ENCODE assay signal across 15 mouse cellular contexts in the genomic region with DNA sequence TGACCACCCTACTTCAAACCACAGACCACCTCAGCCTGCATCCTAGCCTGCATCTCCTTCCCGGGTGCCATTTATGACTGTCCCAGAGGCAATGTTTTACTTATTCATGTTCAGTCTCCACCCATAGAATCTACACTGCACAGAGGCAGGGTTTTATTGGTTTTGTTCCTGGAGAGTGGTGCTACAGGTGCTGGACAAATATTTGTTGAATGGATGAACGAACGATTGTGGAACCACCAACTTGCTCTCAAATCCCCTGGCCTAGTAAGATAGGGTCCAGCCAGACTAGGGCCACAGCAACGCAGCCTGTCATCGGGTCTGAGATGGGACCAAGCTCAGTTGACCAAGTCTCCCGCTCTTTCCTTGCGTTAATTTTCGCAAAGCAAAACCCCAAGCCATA. TPM values are rescaled to one million over a fixed set of nuclear protein-coding genes. Genes with fewer than 3 reads are reported as not detected.
DNase-seq lines count a peak whose midpoint lies in the region; ATAC-seq lines count a peak whose summit lies in the region.
"Had no signal": no experiment of that assay in that cellular context is flagged by ENCODE, and none has a peak within 500 bp of the region (broad histone marks: within the 10 kb centered on the region; RNA-seq: fewer than 3 reads in every experiment).

No protein-coding gene starts in this region.

- no peak overlapping the region for H3K9ac ChIP-seq in limb, embryonic 12.5 days (replicated peaks)
- H3K9ac ChIP-seq in intestine, embryonic 15.5 days: no peak overlapping the region
- H3K9ac ChIP-seq in stomach, embryonic 14.5 days (replicated peaks; ENCODE audit: low read depth, low read length): no peak overlapping the region
- H3K9ac ChIP-seq: forebrain, embryonic 15.5 days; midbrain, embryonic 12.5 days had no signal

- peaks cover 28% of the 10 kb centered on the region for H3K36me3 ChIP-seq in heart, embryonic 10.5 days
- H3K36me3 ChIP-seq in limb, embryonic 12.5 days: peaks cover 16% of the 10 kb centered on the region; the same call in 1 of the 2 replicates
- peaks cover 6% of the 10 kb centered on the region for H3K36me3 ChIP-seq in limb, embryonic 10.5 days
- peaks cover 21% of the 10 kb centered on the region for H3K36me3 ChIP-seq in intestine, embryonic 15.5 days
- peaks cover 19% of the 10 kb centered on the region for H3K36me3 ChIP-seq in stomach, embryonic 14.5 days (ENCODE audit: control insufficient read depth, insufficient read depth, low read length)
- H3K36me3 ChIP-seq: forebrain, embryonic 15.5 days; midbrain, embryonic 12.5 days had no signal

- ATAC-seq in limb, embryonic 12.5 days (ENCODE audit: insufficient number of reproducible peaks, insufficient read depth, low FRiP score, low TSS enrichment, low read depth): no peak
- ATAC-seq in intestine, embryonic 15.5 days: peak; percentile 50
- peak; percentile 61 for ATAC-seq in stomach, embryonic 14.5 days (ENCODE audit: insufficient number of reproducible peaks, insufficient read depth, low FRiP score, low read depth)
- ATAC-seq: forebrain, embryonic 15.5 days; Patski had no signal

- WGBS in heart, embryonic 10.5 days: 43% methylated on average over 8 of the region's 8 CpGs
- WGBS in limb, embryonic 12.5 days: 47% methylated on average over 8 of the region's 8 CpGs
- 46% methylated on average over 8 of the region's 8 CpGs for WGBS in limb, embryonic 10.5 days
- 37% methylated on average over 8 of the region's 8 CpGs for WGBS in intestine, embryonic 15.5 days
- WGBS in stomach, embryonic 14.5 days: 42% methylated on average over 8 of the region's 8 CpGs

- intact Hi-C loops in gastrocnemius, postnatal 14 days (cut with DNase I; ENCODE audit: low total_unique reads): no loop called here
- intact Hi-C loops in left cerebral cortex, postnatal 10 days (cut with DNase I): no loop called here

- H3K9me3 ChIP-seq in heart, embryonic 10.5 days: no peaks in the 10 kb centered on the region
- no peaks in the 10 kb centered on the region for H3K9me3 ChIP-seq in limb, embryonic 12.5 days
- H3K9me3 ChIP-seq in limb, embryonic 10.5 days (replicated peaks): no peaks in the 10 kb centered on the region
- H3K9me3 ChIP-seq in intestine, embryonic 15.5 days: no peaks in the 10 kb centered on the region
- H3K9me3 ChIP-seq in stomach, embryonic 14.5 days (ENCODE audit: control insufficient read depth, low read depth, low read length): no peaks in the 10 kb centered on the region
- H3K9me3 ChIP-seq: forebrain, embryonic 15.5 days; midbrain, embryonic 12.5 days had no signal

- no peaks in the 10 kb centered on the region for H3K27me3 ChIP-seq in heart, embryonic 10.5 days (ENCODE audit: insufficient read depth, poor library complexity, severe bottlenecking)
- no peaks in the 10 kb centered on the region for H3K27me3 ChIP-seq in limb, embryonic 12.5 days
- H3K27me3 ChIP-seq in limb, embryonic 10.5 days (ENCODE audit: low read depth, poor library complexity, severe bottlenecking): no peaks in the 10 kb centered on the region
- no peaks in the 10 kb centered on the region for H3K27me3 ChIP-seq in intestine, embryonic 15.5 days (replicated peaks)
- H3K27me3 ChIP-seq in stomach, embryonic 14.5 days (ENCODE audit: control insufficient read depth, insufficient read depth, low read length): no peaks in the 10 kb centered on the region
- H3K27me3 ChIP-seq: forebrain, embryonic 15.5 days; Patski had no signal

- H3K4me2 ChIP-seq in limb, embryonic 12.5 days: peak overlapping the region; percentile 21; the same call in 1 of the 2 replicates
- H3K4me2 ChIP-seq in intestine, embryonic 15.5 days (replicated peaks): peak overlapping the region; percentile 45
- no peak overlapping the region for H3K4me2 ChIP-seq in stomach, embryonic 14.5 days (replicated peaks; ENCODE audit: low read depth, low read length)
- H3K4me2 ChIP-seq: forebrain, embryonic 15.5 days; midbrain, embryonic 12.5 days had no signal

- H3K4me3 ChIP-seq in heart, embryonic 10.5 days: no peak overlapping the region
- H3K4me3 ChIP-seq in limb, embryonic 12.5 days (replicated peaks): no peak overlapping the region
- H3K4me3 ChIP-seq in limb, embryonic 10.5 days: no peak overlapping the region
- no peak overlapping the region for H3K4me3 ChIP-seq in intestine, embryonic 15.5 days (replicated peaks)
- no peak overlapping the region for H3K4me3 ChIP-seq in stomach, embryonic 14.5 days (ENCODE audit: low read depth, low read length)
- H3K4me3 ChIP-seq: forebrain, embryonic 15.5 days; gastrocnemius, adult 2 months; midbrain, embryonic 12.5 days had no signal

- 0 out of 2 replicates have a peak overlapping the region, but pooled peaks have one; percentile 16 for H3K27ac ChIP-seq in heart, embryonic 10.5 days
- H3K27ac ChIP-seq in limb, embryonic 12.5 days: no peak overlapping the region
- H3K27ac ChIP-seq in limb, embryonic 10.5 days: no peak overlapping the region
- H3K27ac ChIP-seq in intestine, embryonic 15.5 days: peak overlapping the region; percentile 59
- H3K27ac ChIP-seq in stomach, embryonic 14.5 days (ENCODE audit: low read length): peak overlapping the region; percentile 46
- H3K27ac ChIP-seq: forebrain, embryonic 15.5 days; hindbrain, postnatal 0 days; midbrain, embryonic 12.5 days had no signal

- H3K4me1 ChIP-seq in heart, embryonic 10.5 days: peaks cover 59% of the 10 kb centered on the region
- peaks cover 15% of the 10 kb centered on the region; the same call in 1 of the 2 replicates for H3K4me1 ChIP-seq in limb, embryonic 12.5 days (replicated peaks)
- peaks cover 32% of the 10 kb centered on the region for H3K4me1 ChIP-seq in limb, embryonic 10.5 days
- H3K4me1 ChIP-seq in intestine, embryonic 15.5 days (replicated peaks): peaks cover 32% of the 10 kb centered on the region
- H3K4me1 ChIP-seq in stomach, embryonic 14.5 days (ENCODE audit: control insufficient read depth, insufficient read depth, low read length): peaks cover 16% of the 10 kb centered on the region; the same call in 1 of the 2 replicates
- H3K4me1 ChIP-seq: forebrain, embryonic 15.5 days had no signal

- DNase-seq in heart, embryonic 10.5 days (ENCODE audit: low spot score): no peak
- no peak for DNase-seq in heart, adult 9 months (ENCODE audit: low spot score in 2 of 2)
- no peak for DNase-seq in limb, embryonic 10.5 days (ENCODE audit: low spot score)
- no peak for DNase-seq in gastrocnemius, postnatal 14 days
- no peak for DNase-seq in left cerebral cortex, postnatal 10 days (ENCODE audit: extremely low spot score in 1 of 2, low spot score in 2 of 2)
- DNase-seq: cerebellum, adult 2 months; gastrocnemius, adult 2 months had no signal

RNA-seq across cellular contexts. Expression of a gene that starts 10.1 kb away (rescaled TPM):
- polyA plus RNA-seq in heart, embryonic 10.5 days (2016; fragmentation: Nextera tagmentation; extraction: Ambion mirVana): 276 and 315 TPM in 2 replicates
- 66.4 and 74.9 TPM in 2 replicates for polyA plus RNA-seq in limb, embryonic 12.5 days (2016; fragmentation: Nextera tagmentation; extraction: Ambion mirVana)
- 77.0 and 84.6 TPM in 2 replicates for polyA plus RNA-seq in limb, embryonic 10.5 days (2016; fragmentation: Nextera tagmentation; extraction: Ambion mirVana)
- polyA plus RNA-seq in intestine, embryonic 15.5 days (2015; fragmentation: Nextera tagmentation; extraction: Ambion mirVana): 388 and 395 TPM in 2 replicates
- polyA plus RNA-seq in stomach, embryonic 14.5 days (2014; fragmentation: Nextera tagmentation; extraction: Ambion mirVana): 188 and 196 TPM in 2 replicates
- total RNA-seq in gastrocnemius, postnatal 14 days (2021): 10 to 100 TPM; 60.4 to 61.2 TPM
- 10 to 100 TPM; 17.0 to 18.6 TPM for total RNA-seq in left cerebral cortex, postnatal 10 days (2021)

RNA-seq across cellular contexts. Expression of a gene that starts 10.6 kb away (rescaled TPM):
- 1.7 and 2.4 TPM in 2 replicates for polyA plus RNA-seq in heart, embryonic 10.5 days (2016; fragmentation: Nextera tagmentation; extraction: Ambion mirVana)
- polyA plus RNA-seq in limb, embryonic 12.5 days (2016; fragmentation: Nextera tagmentation; extraction: Ambion mirVana): 1.1 and 1.2 TPM in 2 replicates
- polyA plus RNA-seq in limb, embryonic 10.5 days (2016; fragmentation: Nextera tagmentation; extraction: Ambion mirVana): 0.67 and 1.0 TPM in 2 replicates
- 1.1 and 1.2 TPM in 2 replicates for polyA plus RNA-seq in intestine, embryonic 15.5 days (2015; fragmentation: Nextera tagmentation; extraction: Ambion mirVana)
- 1.9 and 2.9 TPM in 2 replicates for polyA plus RNA-seq in stomach, embryonic 14.5 days (2014; fragmentation: Nextera tagmentation; extraction: Ambion mirVana)
- under 1 TPM; 0.40 to 0.45 TPM for total RNA-seq in gastrocnemius, postnatal 14 days (2021)
- 1 to 10 TPM; 3.1 to 4.3 TPM for total RNA-seq in left cerebral cortex, postnatal 10 days (2021)
- total RNA-seq: gastrocnemius, adult 2 months had no signal

RNA-seq across cellular contexts. Expression of a gene that starts 28.4 kb away (rescaled TPM):
- 13.7 and 37.5 TPM in 2 replicates for polyA plus RNA-seq in heart, embryonic 10.5 days (2016; fragmentation: Nextera tagmentation; extraction: Ambion mirVana)
- 69.7 and 70.5 TPM in 2 replicates for polyA plus RNA-seq in limb, embryonic 12.5 days (2016; fragmentation: Nextera tagmentation; extraction: Ambion mirVana)
- 79.5 and 85.8 TPM in 2 replicates for polyA plus RNA-seq in limb, embryonic 10.5 days (2016; fragmentation: Nextera tagmentation; extraction: Ambion mirVana)
- 68.7 and 77.8 TPM in 2 replicates for polyA plus RNA-seq in intestine, embryonic 15.5 days (2015; fragmentation: Nextera tagmentation; extraction: Ambion mirVana)
- polyA plus RNA-seq in stomach, embryonic 14.5 days (2014; fragmentation: Nextera tagmentation; extraction: Ambion mirVana): 41.5 and 48.1 TPM in 2 replicates
- under 1 TPM; 0.37 to 0.51 TPM for total RNA-seq in gastrocnemius, postnatal 14 days (2021)
- total RNA-seq in left cerebral cortex, postnatal 10 days (2021): 10 to 100 TPM; 19.2 to 27.4 TPM

RNA-seq across cellular contexts. Expression of a gene that starts 34.8 kb away (rescaled TPM):
- polyA plus RNA-seq in heart, embryonic 10.5 days (2016; fragmentation: Nextera tagmentation; extraction: Ambion mirVana): 0.92 and 1.1 TPM in 2 replicates
- 0.21 TPM in 1 of 2 replicates, not detected in the other for polyA plus RNA-seq in limb, embryonic 12.5 days (2016; fragmentation: Nextera tagmentation; extraction: Ambion mirVana)
- polyA plus RNA-seq in limb, embryonic 10.5 days (2016; fragmentation: Nextera tagmentation; extraction: Ambion mirVana): 0.18 TPM in 1 of 2 replicates, not detected in the other
- 2.2 and 2.5 TPM in 2 replicates for polyA plus RNA-seq in intestine, embryonic 15.5 days (2015; fragmentation: Nextera tagmentation; extraction: Ambion mirVana)
- polyA plus RNA-seq in stomach, embryonic 14.5 days (2014; fragmentation: Nextera tagmentation; extraction: Ambion mirVana): 0.43 and 0.45 TPM in 2 replicates
- under 1 TPM; 0.33 to 0.57 TPM for total RNA-seq in gastrocnemius, postnatal 14 days (2021)
- total RNA-seq in left cerebral cortex, postnatal 10 days (2021): under 1 TPM; 0.43 to 0.81 TPM
- total RNA-seq: hindbrain, postnatal 0 days had no signal
- polyA plus RNA-seq: forebrain, embryonic 15.5 days had no signal

RNA-seq across cellular contexts. Expression of a gene that starts 45.8 kb away (rescaled TPM):
- polyA plus RNA-seq in heart, embryonic 10.5 days (2016; fragmentation: Nextera tagmentation; extraction: Ambion mirVana): 0.12 TPM in 1 of 2 replicates, not detected in the other
- polyA plus RNA-seq in limb, embryonic 12.5 days (2016; fragmentation: Nextera tagmentation; extraction: Ambion mirVana): 0.18 TPM in 1 of 2 replicates, not detected in the other
- polyA plus RNA-seq in limb, embryonic 10.5 days (2016; fragmentation: Nextera tagmentation; extraction: Ambion mirVana): 0.13 TPM in 1 of 2 replicates, not detected in the other
- 0.28 and 0.43 TPM in 2 replicates for polyA plus RNA-seq in intestine, embryonic 15.5 days (2015; fragmentation: Nextera tagmentation; extraction: Ambion mirVana)
- 1.0 and 1.2 TPM in 2 replicates for polyA plus RNA-seq in stomach, embryonic 14.5 days (2014; fragmentation: Nextera tagmentation; extraction: Ambion mirVana)
- not detected for total RNA-seq in gastrocnemius, postnatal 14 days (2021)
- total RNA-seq in left cerebral cortex, postnatal 10 days (2021): 1 to 10 TPM in 1 of 2 experiments, under 1 TPM in 1; 0.53 to 1.4 TPM
- total RNA-seq: gastrocnemius, adult 2 months; heart, postnatal 25 days had no signal

Comparison
In these comparisons a context has a peak if more than half of its experiments do, and no peak if none do; other contexts are left out.
1. H3K27ac ChIP-seq: peak in heart, embryonic 10.5 days (single experiment), intestine, embryonic 15.5 days (single experiment) and stomach, embryonic 14.5 days (single experiment); none in limb, embryonic 12.5 days (single experiment) and limb, embryonic 10.5 days (single experiment).